Mouse (Mus musculus): Measurements from ENCODE around the gene Kcnmb2. TPM values are rescaled to one million over a fixed set of nuclear protein-coding genes. Genes with fewer than 3 reads are reported as not detected.

The Kcnmb2 gene
- polyA plus RNA-seq, 1 experiment: not detected

- Histone ChIP-seq H3K4me3 (ENCODE audit: insufficient read depth, low read depth, low read length) (no peak overlapping the region), H3K27ac (ENCODE audit: insufficient read depth, low read depth, low read length) (no peak overlapping the region), H3K4me1 (ENCODE audit: control insufficient read depth, insufficient read depth, low read length) (no peaks in the 10 kb centered on the region)
- WGBS: 95% methylated on average over 1 of the region's 1 CpGs
- TF ChIP-seq POLR2A (IDR thresholded peaks at IDR 0.05; ENCODE audit: insufficient read depth, low read depth, low read length) (no peak), CTCF (IDR thresholded peaks at IDR 0.05; ENCODE audit: insufficient read depth, low read depth, low read length) (no peak)
Measured at GRCm38 (mm10) chr3:32088762-32089161, 186.5 kb downstream of the Kcnmb2 start.

- WGBS: 76% methylated on average over 10 of the region's 10 CpGs
- Histone ChIP-seq H3K4me3 (ENCODE audit: insufficient read depth, low read depth, low read length) (no peak overlapping the region), H3K4me1 (ENCODE audit: control insufficient read depth, insufficient read depth, low read length) (no peaks in the 10 kb centered on the region), H3K27ac (ENCODE audit: insufficient read depth, low read depth, low read length) (no peak overlapping the region)
- TF ChIP-seq CTCF (IDR thresholded peaks at IDR 0.05; ENCODE audit: insufficient read depth, low read depth, low read length): no peak
- TF ChIP-seq POLR2A (IDR thresholded peaks at IDR 0.05; ENCODE audit: insufficient read depth, low read depth, low read length): no peak
Measured at GRCm38 (mm10) chr3:32101391-32101790, 199.1 kb downstream of the Kcnmb2 start.

GRCm38 (mm10) chr3:32119851-32120250, 217.5 kb downstream of the Kcnmb2 start:
- no peak overlapping the region for H3K27ac ChIP-seq (ENCODE audit: insufficient read depth, low read depth, low read length)
- WGBS: 97% methylated on average over 5 of the region's 5 CpGs
- no peak overlapping the region for H3K4me3 ChIP-seq (ENCODE audit: insufficient read depth, low read depth, low read length)
- no peak for TF ChIP-seq POLR2A (IDR thresholded peaks at IDR 0.05; ENCODE audit: insufficient read depth, low read depth, low read length)
- no peaks in the 10 kb centered on the region for H3K4me1 ChIP-seq (ENCODE audit: control insufficient read depth, insufficient read depth, low read length)

- no peaks in the 10 kb centered on the region for H3K4me1 ChIP-seq (ENCODE audit: control insufficient read depth, insufficient read depth, low read length)
- TF ChIP-seq CTCF (IDR thresholded peaks at IDR 0.05; ENCODE audit: insufficient read depth, low read depth, low read length): no peak
- TF ChIP-seq POLR2A (IDR thresholded peaks at IDR 0.05; ENCODE audit: insufficient read depth, low read depth, low read length): no peak
- H3K27ac ChIP-seq (ENCODE audit: insufficient read depth, low read depth, low read length): no peak overlapping the region
- 83% methylated on average over 3 of the region's 3 CpGs for WGBS
- H3K4me3 ChIP-seq (ENCODE audit: insufficient read depth, low read depth, low read length): no peak overlapping the region
Measured at GRCm38 (mm10) chr3:32121731-32122130, 219.4 kb downstream of the Kcnmb2 start.

- no peak for TF ChIP-seq POLR2A (IDR thresholded peaks at IDR 0.05; ENCODE audit: insufficient read depth, low read depth, low read length)
- no peak for TF ChIP-seq CTCF (IDR thresholded peaks at IDR 0.05; ENCODE audit: insufficient read depth, low read depth, low read length)
- no peaks in the 10 kb centered on the region for H3K4me1 ChIP-seq (ENCODE audit: control insufficient read depth, insufficient read depth, low read length)
- whole genome bisulfite sequencing: 84% methylated on average over 4 of the region's 4 CpGs
- H3K27ac ChIP-seq (ENCODE audit: insufficient read depth, low read depth, low read length): no peak overlapping the region
- no peak overlapping the region for H3K4me3 ChIP-seq (ENCODE audit: insufficient read depth, low read depth, low read length)
Measured at GRCm38 (mm10) chr3:32125431-32125830, 223.1 kb downstream of the Kcnmb2 start.

- no peaks in the 10 kb centered on the region for H3K4me1 ChIP-seq (ENCODE audit: control insufficient read depth, insufficient read depth, low read length)
- 19% methylated on average over 5 of the region's 5 CpGs for WGBS
- H3K27ac ChIP-seq (ENCODE audit: insufficient read depth, low read depth, low read length): no peak overlapping the region
- TF ChIP-seq POLR2A (IDR thresholded peaks at IDR 0.05; ENCODE audit: insufficient read depth, low read depth, low read length): no peak
- TF ChIP-seq CTCF (IDR thresholded peaks at IDR 0.05; ENCODE audit: insufficient read depth, low read depth, low read length): no peak
- H3K4me3 ChIP-seq (ENCODE audit: insufficient read depth, low read depth, low read length): no peak overlapping the region
Measured at GRCm38 (mm10) chr3:32128391-32128790, 226.1 kb downstream of the Kcnmb2 start.

GRCm38 (mm10) chr3:32130696-32131095, 228.4 kb downstream of the Kcnmb2 start:
- 88% methylated on average over 1 of the region's 1 CpGs for WGBS

GRCm38 (mm10) chr3:32132395-32133004, 230.2 kb downstream of the Kcnmb2 start:
- Histone ChIP-seq H3K27ac (ENCODE audit: insufficient read depth, low read depth, low read length) (no peak overlapping the region), H3K4me3 (ENCODE audit: insufficient read depth, low read depth, low read length) (no peak overlapping the region), H3K4me1 (ENCODE audit: control insufficient read depth, insufficient read depth, low read length) (no peaks in the 10 kb centered on the region)
- 83% methylated on average over 3 of the region's 3 CpGs for WGBS
- no peak for TF ChIP-seq POLR2A (IDR thresholded peaks at IDR 0.05; ENCODE audit: insufficient read depth, low read depth, low read length)

More at GRCm38 (mm10) chr3:32130696-32131095, 228.4 kb downstream of the Kcnmb2 start:
- TF ChIP-seq POLR2A (IDR thresholded peaks at IDR 0.05; ENCODE audit: insufficient read depth, low read depth, low read length) (no peak), CTCF (IDR thresholded peaks at IDR 0.05; ENCODE audit: insufficient read depth, low read depth, low read length) (no peak)
- no peak overlapping the region for H3K4me3 ChIP-seq (ENCODE audit: insufficient read depth, low read depth, low read length)
- H3K27ac ChIP-seq (ENCODE audit: insufficient read depth, low read depth, low read length): no peak overlapping the region
- H3K4me1 ChIP-seq (ENCODE audit: control insufficient read depth, insufficient read depth, low read length): no peaks in the 10 kb centered on the region

- no peak overlapping the region for H3K27ac ChIP-seq (ENCODE audit: insufficient read depth, low read depth, low read length)
- no peak for TF ChIP-seq POLR2A (IDR thresholded peaks at IDR 0.05; ENCODE audit: insufficient read depth, low read depth, low read length)
- no peak for TF ChIP-seq CTCF (IDR thresholded peaks at IDR 0.05; ENCODE audit: insufficient read depth, low read depth, low read length)
- 88% methylated on average over 5 of the region's 5 CpGs for WGBS
- peaks cover 6% of the 10 kb centered on the region; the same call in 1 of the 2 replicates for H3K4me1 ChIP-seq (ENCODE audit: control insufficient read depth, insufficient read depth, low read length)
- no peak overlapping the region for H3K4me3 ChIP-seq (ENCODE audit: insufficient read depth, low read depth, low read length)
Measured at GRCm38 (mm10) chr3:32144194-32144593, 241.9 kb downstream of the Kcnmb2 start.

GRCm38 (mm10) chr3:32144655-32145054, 242.3 kb downstream of the Kcnmb2 start:
- peaks cover 10% of the 10 kb centered on the region for H3K4me1 ChIP-seq (ENCODE audit: control insufficient read depth, insufficient read depth, low read length)
- TF ChIP-seq CTCF (IDR thresholded peaks at IDR 0.05; ENCODE audit: insufficient read depth, low read depth, low read length) (no peak), POLR2A (IDR thresholded peaks at IDR 0.05; ENCODE audit: insufficient read depth, low read depth, low read length) (no peak)
- 64% methylated on average over 3 of the region's 3 CpGs for WGBS
- no peak overlapping the region for H3K4me3 ChIP-seq (ENCODE audit: insufficient read depth, low read depth, low read length)
- no peak overlapping the region for H3K27ac ChIP-seq (ENCODE audit: insufficient read depth, low read depth, low read length)
